Mouse (Mus musculus) fat pad, adult 2 months (tissue): Measurements from ENCODE around the gene Gm17657.
"Not testable (repeated sequence)": the region's sequence is repeated elsewhere in the genome, so short reads cannot be mapped to it uniquely, and the experiment has no call there.

Source experiments
- DNase-seq: peaks from one replicate; pipeline ENCODE4 v3.0.0-alpha.2; 2011; ENCODE audit warnings: low read depth, low spot score; ENCODE audit errors: extremely low read depth

Gm17657 gene

GRCm38 (mm10) chr17:29548994-29549393, 444 bp downstream of the Gm17657 start:
- DNase-seq: no peak

- DNase-seq: no peak
These were observed 944 bp downstream of the Gm17657 start for GRCm38 (mm10) chr17:29548494-29548893.

GRCm38 (mm10) chr17:29545241-29545640, 4.2 kb downstream of the Gm17657 start:
- no peak for DNase-seq

DNA sequence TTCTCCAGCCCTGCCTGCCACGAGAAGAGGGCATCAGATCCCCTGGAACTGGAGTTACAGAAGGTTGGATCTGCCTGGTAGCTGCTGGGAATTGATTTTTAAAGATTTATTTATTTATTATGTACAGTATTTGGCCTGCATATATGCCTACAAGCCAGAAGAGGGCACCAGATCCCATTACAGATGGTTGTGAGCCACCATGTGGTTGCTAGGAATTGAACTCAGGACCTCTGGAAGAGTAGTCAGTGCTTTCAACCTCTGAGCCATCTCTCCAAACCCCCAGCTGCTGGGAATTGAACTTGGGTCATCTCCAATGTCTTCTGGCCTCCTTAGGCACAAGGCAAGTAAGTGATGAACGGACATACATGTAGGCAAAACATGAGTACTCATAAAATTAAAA, 5.4 kb downstream of the Gm17657 start:
- no peak for DNase-seq

GRCm38 (mm10) chr17:29542831-29543690, 6.4 kb downstream of the Gm17657 start:
- no peak for DNase-seq

DNA sequence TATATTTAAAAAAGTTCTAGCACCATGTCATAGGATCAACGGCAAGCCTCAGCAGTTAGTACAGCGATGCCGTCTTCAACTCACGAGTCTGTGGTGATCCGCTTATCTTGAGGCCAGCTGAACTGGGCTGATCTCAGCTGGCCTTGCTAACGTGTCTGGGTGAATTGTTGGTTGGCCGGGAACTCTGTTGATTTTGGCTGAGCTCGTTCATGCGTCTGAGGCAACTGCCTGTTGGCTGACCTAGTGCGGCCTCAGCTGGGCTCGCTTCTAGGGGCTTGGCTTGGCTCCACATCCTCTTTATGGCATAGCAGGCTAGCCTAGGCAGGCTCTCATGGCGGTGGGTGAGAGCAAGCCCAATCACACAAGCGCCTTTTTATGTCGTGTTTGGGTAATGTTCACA, 8.0 kb downstream of the Gm17657 start:
- DNase-seq: peak; percentile 84

DNA sequence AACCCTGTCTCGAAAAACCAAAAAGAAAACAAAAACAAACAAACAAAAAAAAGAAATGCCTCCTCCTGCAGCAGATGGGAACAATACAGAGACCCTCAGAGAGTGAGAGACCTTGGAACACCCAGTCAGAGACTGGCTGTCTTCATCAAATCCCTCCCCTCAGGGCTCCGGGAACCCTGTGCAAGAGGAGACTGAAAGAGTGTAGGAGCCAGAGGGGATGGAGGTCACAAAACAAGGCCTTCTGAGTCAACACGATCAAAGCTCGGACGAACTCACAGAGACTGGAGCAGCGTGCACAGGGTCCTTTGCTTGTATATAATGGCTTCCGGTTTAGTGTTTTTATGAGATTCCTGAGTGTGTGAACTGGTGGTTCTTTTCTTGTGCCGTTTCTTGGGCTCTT, 9.0 kb downstream of the Gm17657 start:
- no peak for DNase-seq

GRCm38 (mm10) chr17:29533866-29534265, 15.6 kb downstream of the Gm17657 start:
- no peak for DNase-seq

DNA sequence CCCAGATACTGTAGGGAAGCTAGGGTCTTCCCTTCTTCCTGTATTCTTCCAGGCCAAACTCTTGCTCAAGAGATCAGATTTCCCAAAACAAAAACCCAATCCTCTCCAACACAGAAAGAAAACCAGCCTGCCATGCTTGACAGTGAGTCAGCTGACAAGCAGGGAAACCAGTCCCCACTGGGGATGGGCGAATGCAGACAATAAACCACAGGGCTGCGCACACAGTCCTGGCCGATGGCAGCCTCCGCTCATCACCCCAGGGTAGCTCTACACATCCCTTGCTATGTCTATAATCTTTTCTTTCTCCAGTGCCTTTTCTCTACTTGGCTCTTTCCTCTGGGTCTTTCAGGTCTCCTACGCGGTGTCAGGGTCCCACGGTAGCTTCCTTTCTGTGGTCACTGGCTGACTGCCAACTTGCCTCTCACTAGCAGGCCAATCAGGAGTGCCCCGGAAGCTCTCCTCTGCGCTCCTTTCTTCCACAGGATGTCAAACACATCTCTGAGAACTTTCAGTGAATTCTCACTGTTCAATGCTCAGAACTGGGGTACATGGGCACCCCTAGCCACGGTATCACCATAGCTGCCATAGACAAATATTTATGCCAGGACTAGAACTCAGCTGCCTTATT, 17.6 kb downstream of the Gm17657 start:
- DNase-seq: no peak

GRCm38 (mm10) chr17:29531278-29531677, 18.2 kb downstream of the Gm17657 start:
- no peak for DNase-seq

DNA sequence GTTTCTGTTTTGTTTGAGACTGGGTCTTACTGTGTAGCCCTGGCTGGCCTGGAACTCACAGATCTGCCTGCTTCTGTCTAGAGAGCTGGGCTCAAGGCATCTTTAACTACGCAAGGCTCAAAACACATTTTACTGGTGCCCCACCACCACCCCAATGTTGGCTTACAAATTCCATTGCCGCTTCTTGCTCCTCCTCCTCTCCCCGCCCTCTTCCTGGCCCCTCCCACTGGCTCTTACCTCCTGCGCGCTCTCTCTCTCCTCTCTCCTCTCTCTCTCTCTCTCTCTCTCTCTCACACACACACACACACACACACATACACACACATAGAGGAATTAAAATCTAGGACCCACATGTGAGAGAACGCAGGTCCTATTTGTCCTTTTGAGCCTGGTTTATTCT, 18.9 kb downstream of the Gm17657 start:
- no peak for DNase-seq

GRCm38 (mm10) chr17:29528568-29529187, 20.8 kb downstream of the Gm17657 start:
- no peak for DNase-seq

DNA sequence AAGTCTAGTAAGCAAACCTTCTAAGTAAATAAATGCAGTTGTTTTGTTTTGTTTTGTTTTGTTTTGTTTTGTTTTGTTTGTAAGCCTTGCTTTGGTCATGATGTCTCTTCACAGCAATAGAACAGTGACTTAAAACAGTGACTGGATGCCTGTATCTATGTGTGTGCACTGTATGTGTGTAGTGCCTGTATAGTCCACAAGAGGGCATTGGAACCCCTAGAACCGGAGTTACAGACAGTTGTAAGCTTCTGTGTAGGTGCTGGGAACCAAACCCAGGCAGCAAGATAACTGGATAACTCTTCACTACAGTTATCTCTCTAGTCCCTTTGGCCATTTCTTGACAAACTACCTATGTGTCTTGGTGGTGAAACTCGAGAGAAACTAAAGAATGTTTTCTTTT, 23.8 kb downstream of the Gm17657 start:
- no peak for DNase-seq

DNA sequence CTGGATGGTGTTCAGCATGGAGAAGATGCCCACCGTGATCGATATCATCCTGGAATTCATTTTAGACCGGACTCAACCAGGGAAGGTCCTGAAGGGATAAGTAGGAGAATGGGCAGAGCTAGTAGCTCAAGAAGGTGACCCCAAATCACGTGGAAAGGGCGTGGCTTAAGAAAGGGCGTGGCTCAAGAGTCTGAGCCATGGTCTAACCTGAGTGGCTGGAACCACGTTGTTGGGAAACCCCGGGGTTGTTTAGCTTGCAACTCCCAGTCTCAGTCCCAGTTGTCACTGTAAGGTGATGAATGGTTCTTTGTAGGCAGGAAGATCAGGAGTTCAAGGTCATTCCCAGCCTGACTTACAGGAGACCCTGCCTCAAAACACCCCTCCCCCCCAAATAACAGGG, 29.7 kb downstream of the Gm17657 start:
- DNase-seq: no peak

GRCm38 (mm10) chr17:29518665-29519064, 30.8 kb downstream of the Gm17657 start:
- not testable (repeated sequence) for DNase-seq

DNA sequence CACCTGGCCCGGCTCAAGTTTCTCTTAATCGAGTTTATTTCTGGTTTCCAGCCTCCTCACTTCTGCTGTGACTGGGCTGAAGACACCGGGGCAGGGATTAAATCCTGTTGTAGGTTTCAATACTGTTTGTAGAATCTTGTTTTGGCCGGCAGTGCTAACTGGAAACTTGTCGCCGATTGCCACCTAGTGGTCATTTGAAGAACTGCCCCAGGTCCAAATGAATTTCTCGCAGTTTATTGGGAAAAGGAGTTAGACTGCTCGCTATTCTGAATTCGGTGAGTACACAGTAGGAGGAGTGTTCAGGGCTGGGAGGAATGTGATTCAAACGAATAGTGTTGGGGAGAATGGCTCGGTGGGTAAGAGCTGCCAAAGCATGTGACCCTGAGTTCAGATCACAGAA, 35.0 kb downstream of the Gm17657 start:
- no peak for DNase-seq

- DNase-seq: no peak
These were observed 36.3 kb downstream of the Gm17657 start for GRCm38 (mm10) chr17:29513044-29513730.

- no peak for DNase-seq
These were observed 38.7 kb downstream of the Gm17657 start for GRCm38 (mm10) chr17:29510691-29511090.

DNA sequence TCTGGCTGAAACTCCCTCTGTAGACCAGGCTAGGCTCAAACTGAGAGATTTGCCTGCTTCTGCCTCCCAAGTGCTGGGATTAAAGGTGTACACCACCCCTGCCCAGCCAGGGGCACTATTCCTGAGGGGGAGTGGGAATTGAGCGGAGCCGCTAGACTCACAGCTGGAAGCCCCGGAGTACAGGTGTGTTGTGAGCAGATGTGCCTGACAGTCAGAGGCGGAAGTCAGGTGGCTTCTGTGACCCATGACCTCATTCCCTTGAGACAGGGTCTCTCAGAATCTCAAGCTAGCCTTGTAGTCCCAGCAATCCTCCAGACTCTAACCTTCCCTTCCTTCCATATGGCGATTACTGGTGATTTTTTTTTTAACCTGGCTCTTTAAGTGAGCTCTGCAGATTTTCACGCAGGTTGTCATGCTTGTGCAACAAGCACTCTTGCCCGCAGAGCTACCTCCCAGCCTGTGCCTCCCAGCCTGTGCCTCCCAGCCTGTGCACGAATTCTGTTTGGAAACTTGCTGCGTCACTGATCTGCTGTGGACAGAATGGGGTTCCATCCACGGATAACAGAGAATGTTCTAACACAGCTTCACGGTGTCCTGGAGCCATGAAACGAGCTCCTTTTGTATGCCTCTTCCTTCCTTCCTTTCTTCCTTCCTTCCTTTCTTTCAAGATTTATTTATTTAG, 40.4 kb downstream of the Gm17657 start:
- DNase-seq: no peak

DNA sequence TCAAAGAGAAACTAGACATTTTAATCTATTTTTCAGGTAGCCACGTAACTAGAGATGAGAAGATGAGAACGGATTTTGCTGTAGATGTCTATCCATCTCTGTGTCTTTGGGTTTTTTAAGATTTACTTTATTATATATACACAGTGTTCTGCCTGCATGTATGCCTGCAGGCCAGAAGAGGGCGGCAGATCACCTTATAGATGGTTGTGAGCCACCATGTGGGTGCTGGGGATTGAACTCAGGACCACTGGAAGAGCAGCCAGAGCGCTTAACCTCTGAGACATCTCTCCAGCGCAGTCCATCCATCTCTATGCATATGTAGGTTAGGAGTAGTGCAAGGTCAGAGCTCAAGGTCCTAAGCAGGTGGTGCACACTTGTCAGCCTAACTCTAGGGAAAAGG, 45.7 kb downstream of the Gm17657 start:
- DNase-seq: no peak
